Mouse (Mus musculus) liver, embryonic 11.5 days (tissue): Measurements from ENCODE around the gene Ric3. TPM values are rescaled to one million over a fixed set of nuclear protein-coding genes. Genes with fewer than 3 reads are reported as not detected.

ENCODE experiments used
- ATAC-seq: fragments of 200-750 bp; cut with Nextera tagmentation; replicated peaks from 2 replicates; pipeline ENCODE4 v1.8.0; 2017; ENCODE audit warnings: moderate number of reproducible peaks, mild to moderate bottlenecking, moderate TSS enrichment, moderate library complexity; ENCODE audit not compliant: low FRiP score
- DNase-seq: peaks from one replicate; pipeline ENCODE4 v3.0.0-alpha.2; 2017; ENCODE audit warnings: low spot score
- H3K27ac ChIP-seq: fragments of 300-500 bp; sonication (generic); 2 replicates; pipeline ENCODE4 v1.5.1; 2014; ENCODE audit warnings: mild to moderate bottlenecking, low read depth, low read length, control low read depth
- H3K27me3 ChIP-seq: fragments of 300-500 bp; sonication (generic); replicated peaks from 2 replicates; pipeline ENCODE4 v1.6.1; 2014; ENCODE audit warnings: low read length, mixed read lengths; ENCODE audit not compliant: control insufficient read depth, insufficient read depth
- H3K36me3 ChIP-seq: fragments of 300-500 bp; sonication (generic); 2 replicates; pipeline ENCODE4 v1.6.1; 2014; ENCODE audit warnings: mild to moderate bottlenecking, low read length, moderate library complexity, mixed read lengths; ENCODE audit not compliant: control insufficient read depth, insufficient read depth
- H3K4me1 ChIP-seq: fragments of 300-500 bp; sonication (generic); replicated peaks from 2 replicates; pipeline ENCODE4 v1.6.1; 2014; ENCODE audit warnings: low read length, mixed read lengths; ENCODE audit not compliant: control insufficient read depth, insufficient read depth
- H3K4me2 ChIP-seq: fragments of 300-500 bp; sonication (generic); 2 replicates; pipeline ENCODE4 v1.6.1; 2014; ENCODE audit warnings: mild to moderate bottlenecking, control low read depth, moderate library complexity
- H3K4me3 ChIP-seq: fragments of 300-500 bp; sonication (generic); 2 replicates; pipeline ENCODE4 v1.5.1; 2014; ENCODE audit warnings: low read depth, low read length, control low read depth
- H3K9ac ChIP-seq: fragments of 300-500 bp; sonication (generic); 2 replicates; pipeline ENCODE4 v1.6.1; 2014; ENCODE audit warnings: low read depth, low read length, control low read depth
- H3K9me3 ChIP-seq: fragments of 300-500 bp; sonication (generic); 2 replicates; pipeline ENCODE4 v1.6.1; 2016; ENCODE audit warnings: low read length, inconsistent platforms, mixed read lengths; ENCODE audit not compliant: control insufficient read depth
- WGBS: fragments of 180-500 bp; shearing (Covaris S2); extraction: QIAGEN DNeasy Blood & Tissue Kit; methylation state at CpG from one replicate; pipeline ENCODE4 v1.1.7; 2014; 5-methylcytosine and 5-hydroxymethylcytosine counted together
- polyA plus RNA-seq: library from polyadenylated mRNA; unstranded; fragments of >200 nt; fragmentation: Nextera tagmentation; extraction: Ambion mirVana; gene quantifications from 2 replicates; pipeline ENCODE4 v1.2.1, GENCODE M21; 2014

The Ric3 gene
- polyA plus RNA-seq, 1 experiment from 2014 or later, result 1.3 TPM

DNA sequence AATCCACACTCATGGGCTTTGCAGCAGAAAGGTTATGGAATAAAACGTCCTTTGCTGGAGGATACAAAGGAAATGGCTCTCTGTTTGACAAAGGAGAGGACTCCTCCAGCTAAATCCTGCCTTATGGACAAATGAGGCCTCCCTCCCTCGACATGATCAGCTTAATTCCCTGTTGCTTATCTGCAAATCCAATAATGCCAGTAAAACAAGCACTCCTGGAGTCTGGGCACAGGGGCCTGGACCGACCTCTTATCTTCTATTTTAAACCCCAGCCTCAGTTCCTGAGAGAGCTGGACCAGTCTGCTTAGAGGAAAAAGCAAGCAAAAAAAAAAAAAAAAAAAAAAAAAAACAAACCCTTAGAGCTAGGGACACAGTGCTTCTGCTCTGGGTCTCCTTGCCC lies 79.5 kb downstream of the Ric3 start:
- Histone ChIP-seq H3K9ac (no peak overlapping the region), H3K9me3 (no peaks in the 10 kb centered on the region), H3K4me1 (no peaks in the 10 kb centered on the region), H3K4me3 (no peak overlapping the region), H3K27ac (no peak overlapping the region), H3K4me2 (no peak overlapping the region), H3K36me3 (no peaks in the 10 kb centered on the region), H3K27me3 (no peaks in the 10 kb centered on the region)
- WGBS, result 22% methylated on average over 3 of the region's 3 CpGs
- ATAC-seq (no peak), DNase-seq (no peak)

- Histone ChIP-seq H3K9me3 (no peaks in the 10 kb centered on the region), H3K27ac (no peak overlapping the region), H3K9ac (no peak overlapping the region), H3K27me3 (no peaks in the 10 kb centered on the region), H3K36me3 (no peaks in the 10 kb centered on the region), H3K4me3 (no peak overlapping the region), H3K4me1 (no peaks in the 10 kb centered on the region), H3K4me2 (no peak overlapping the region)
- ATAC-seq (no peak), DNase-seq (no peak)
- 76% methylated on average over 4 of the region's 4 CpGs for WGBS
Observed at GRCm38 (mm10) chr7:109001971-109002370, 81.2 kb downstream of the Ric3 start.

DNA sequence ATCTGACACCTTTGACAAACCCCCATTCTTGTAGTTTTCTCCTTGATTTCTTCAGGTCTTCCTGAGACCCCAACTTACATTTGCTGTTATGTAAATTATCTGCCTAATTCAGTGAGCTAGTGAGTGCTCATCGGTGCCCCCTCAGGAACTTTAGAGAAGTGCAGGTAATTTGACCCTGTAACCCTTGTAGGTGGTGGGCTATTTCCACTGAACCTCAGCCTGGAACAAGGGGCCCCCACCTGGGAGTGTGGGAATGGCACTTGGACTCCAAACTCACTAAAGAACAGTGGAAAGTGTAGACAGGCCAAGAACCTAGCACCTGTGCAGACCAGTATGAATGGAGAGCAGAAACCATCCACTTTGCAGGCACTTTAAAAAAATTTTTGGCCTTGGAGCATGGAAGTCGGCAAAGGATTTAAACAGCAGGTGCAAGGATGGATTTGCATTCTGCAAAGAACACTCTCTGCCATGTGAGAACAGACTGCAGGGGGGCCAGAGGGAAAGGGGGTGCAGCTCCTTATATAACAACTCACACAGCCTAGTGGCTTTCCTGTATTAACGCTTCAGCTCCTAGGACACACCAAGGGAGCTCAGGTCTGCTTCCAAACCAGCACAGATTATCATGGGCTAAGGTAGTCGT lies 82.7 kb downstream of the Ric3 start:
- no peak overlapping the region for H3K4me3 ChIP-seq
- no peak overlapping the region for H3K4me2 ChIP-seq
- DNase-seq (no peak), ATAC-seq (no peak)
- H3K36me3 ChIP-seq, result no peaks in the 10 kb centered on the region
- 45% methylated on average over 4 of the region's 4 CpGs for WGBS
- H3K4me1 ChIP-seq, result no peaks in the 10 kb centered on the region
- no peaks in the 10 kb centered on the region for H3K27me3 ChIP-seq
- H3K9ac ChIP-seq, result no peak overlapping the region
- no peak overlapping the region for H3K27ac ChIP-seq
- no peaks in the 10 kb centered on the region for H3K9me3 ChIP-seq

- ATAC-seq (no peak), DNase-seq (no peak)
- no peaks in the 10 kb centered on the region for H3K9me3 ChIP-seq
- no peak overlapping the region for H3K4me2 ChIP-seq
- H3K9ac ChIP-seq, result no peak overlapping the region
- H3K36me3 ChIP-seq, result no peaks in the 10 kb centered on the region
- no peaks in the 10 kb centered on the region for H3K4me1 ChIP-seq
- no peak overlapping the region for H3K4me3 ChIP-seq
- H3K27me3 ChIP-seq, result no peaks in the 10 kb centered on the region
- H3K27ac ChIP-seq, result no peak overlapping the region
- 70% methylated on average over 6 of the region's 6 CpGs for WGBS
Observed at GRCm38 (mm10) chr7:108996156-108996555, 87.0 kb downstream of the Ric3 start.

- H3K4me1 ChIP-seq, result no peaks in the 10 kb centered on the region
- H3K9ac ChIP-seq, result no peak overlapping the region
- DNase-seq, result no peak
- 83% methylated on average over 3 of the region's 3 CpGs for WGBS
- no peak overlapping the region for H3K27ac ChIP-seq
- no peak overlapping the region for H3K4me2 ChIP-seq
- H3K9me3 ChIP-seq, result no peaks in the 10 kb centered on the region
- ATAC-seq, result no peak
- H3K27me3 ChIP-seq, result no peaks in the 10 kb centered on the region
- no peak overlapping the region for H3K4me3 ChIP-seq
- H3K36me3 ChIP-seq, result no peaks in the 10 kb centered on the region
Observed at GRCm38 (mm10) chr7:108993881-108994291, 89.2 kb downstream of the Ric3 start.

GRCm38 (mm10) chr7:108993230-108993629 lies 89.9 kb downstream of the Ric3 start:
- Histone ChIP-seq H3K27ac (no peak overlapping the region), H3K4me1 (no peaks in the 10 kb centered on the region), H3K9ac (no peak overlapping the region), H3K4me2 (no peak overlapping the region), H3K4me3 (no peak overlapping the region), H3K27me3 (no peaks in the 10 kb centered on the region), H3K36me3 (no peaks in the 10 kb centered on the region), H3K9me3 (no peaks in the 10 kb centered on the region)
- 74% methylated on average over 7 of the region's 7 CpGs for WGBS
- DNase-seq, result no peak
- ATAC-seq, result no peak

GRCm38 (mm10) chr7:108991207-108991606 lies 91.9 kb downstream of the Ric3 start:
- WGBS, result 71% methylated on average over 9 of the region's 9 CpGs
- DNase-seq (no peak), ATAC-seq (no peak)

GRCm38 (mm10) chr7:108985934-108986708 lies 97.0 kb downstream of the Ric3 start:
- Histone ChIP-seq H3K27ac (no peak overlapping the region), H3K36me3 (no peaks in the 10 kb centered on the region), H3K4me1 (no peaks in the 10 kb centered on the region), H3K9me3 (no peaks in the 10 kb centered on the region), H3K4me2 (no peak overlapping the region), H3K9ac (no peak overlapping the region), H3K4me3 (no peak overlapping the region), H3K27me3 (no peaks in the 10 kb centered on the region)
- DNase-seq (no peak), ATAC-seq (no peak)
- 67% methylated on average over 2 of the region's 3 CpGs for WGBS

More at GRCm38 (mm10) chr7:108991207-108991606, 91.9 kb downstream of the Ric3 start:
- no peak overlapping the region for H3K4me3 ChIP-seq
- H3K9me3 ChIP-seq, result no peaks in the 10 kb centered on the region
- no peak overlapping the region for H3K27ac ChIP-seq
- no peak overlapping the region for H3K4me2 ChIP-seq
- no peaks in the 10 kb centered on the region for H3K36me3 ChIP-seq
- H3K9ac ChIP-seq, result no peak overlapping the region
- no peaks in the 10 kb centered on the region for H3K4me1 ChIP-seq
- H3K27me3 ChIP-seq, result no peaks in the 10 kb centered on the region
